In the genomic region with DNA sequence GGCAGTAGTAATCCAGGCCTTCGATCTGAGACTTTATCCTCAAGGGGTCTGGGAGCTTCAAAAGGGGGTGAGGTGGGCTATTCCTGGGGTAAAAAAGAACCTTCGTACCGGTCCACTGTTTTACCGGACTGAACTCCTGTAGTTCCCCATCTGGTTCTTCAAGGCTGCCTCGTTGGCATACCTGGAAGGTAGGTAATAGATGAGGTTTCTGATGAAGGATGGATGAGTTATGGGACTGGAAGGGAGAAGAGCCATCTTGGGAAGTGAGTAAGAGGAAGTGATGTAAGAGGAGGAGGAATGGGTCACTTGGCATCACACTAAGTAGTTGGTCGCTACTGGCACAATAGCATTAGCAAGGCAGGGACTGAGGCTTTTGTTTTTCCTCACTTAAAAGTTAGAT, we compare ENCODE assay signal across 8 mouse cellular contexts. TPM values are rescaled to one million over a fixed set of nuclear protein-coding genes. Genes with fewer than 3 reads are reported as not detected.
DNase-seq lines count a peak whose midpoint lies in the region; ATAC-seq and TF ChIP-seq lines count a peak whose summit lies in the region.

No protein-coding gene starts in this region.

- H3K9ac ChIP-seq in forebrain, embryonic 14.5 days (ENCODE audit: low read length) = peak overlapping the region; percentile 90
- peak overlapping the region; percentile 84 for H3K9ac ChIP-seq in intestine, postnatal 0 days (ENCODE audit: low read depth, low read length)

- peak overlapping the region; percentile 93 for H3K4me2 ChIP-seq in forebrain, embryonic 14.5 days (ENCODE audit: low read length)
- H3K4me2 ChIP-seq in intestine, postnatal 0 days (replicated peaks; ENCODE audit: low read depth) = peak overlapping the region; percentile 95

- H3K27me3 ChIP-seq in G1E (ENCODE audit: insufficient read depth, low read length) = peaks cover 9% of the 10 kb centered on the region
- H3K27me3 ChIP-seq in forebrain, embryonic 14.5 days (replicated peaks; ENCODE audit: control insufficient read depth, insufficient read depth, low read length) = no peaks in the 10 kb centered on the region
- no peaks in the 10 kb centered on the region for H3K27me3 ChIP-seq in intestine, postnatal 0 days (replicated peaks; ENCODE audit: control insufficient read depth, insufficient read depth, low read length)

- peak; percentile 25 for DNase-seq in adrenal gland, postnatal 14 days
- no peak for DNase-seq in adrenal gland, postnatal 25 days
- DNase-seq in G1E (ENCODE audit: low spot score) = peak; percentile 60
- peak; percentile 20 for DNase-seq in forebrain, embryonic 14.5 days (ENCODE audit: low spot score)
- DNase-seq in ovary, postnatal 36 days (ENCODE audit: low spot score) = no peak
- no peak for DNase-seq in right cerebral cortex, postnatal 4 days

- TF ChIP-seq CTCF in G1E (IDR thresholded peaks at IDR 0.05; ENCODE audit: low read depth, low read length) = no peak
- TF ChIP-seq CTCF in intestine, postnatal 0 days (IDR thresholded peaks at IDR 0.05; ENCODE audit: low read depth) = no peak

- 0 out of 2 replicates have a peak, but pooled peaks have one; percentile 46 for ATAC-seq in G1E (ENCODE audit: extremely low read depth, insufficient number of reproducible peaks, low FRiP score, poor library complexity, severe bottlenecking)
- no peak for ATAC-seq in forebrain, embryonic 14.5 days
- no peak for ATAC-seq in intestine, postnatal 0 days
- ATAC-seq in megakaryocyte progenitor cell, adult 5-6 weeks (replicated peaks; ENCODE audit: poor library complexity) = peak; percentile 52

- H3K36me3 ChIP-seq in G1E (replicated peaks) = peaks cover 47% of the 10 kb centered on the region
- peaks cover 17% of the 10 kb centered on the region; the same call in 1 of the 2 replicates for H3K36me3 ChIP-seq in forebrain, embryonic 14.5 days (ENCODE audit: control insufficient read depth, insufficient read depth, low read length)
- peaks cover 10% of the 10 kb centered on the region; the same call in 1 of the 2 replicates for H3K36me3 ChIP-seq in intestine, postnatal 0 days (ENCODE audit: control insufficient read depth, insufficient read depth)

- H3K4me3 ChIP-seq in G1E (ENCODE audit: low read depth, low read length) = peak overlapping the region; percentile 99
- H3K4me3 ChIP-seq in forebrain, embryonic 14.5 days (ENCODE audit: low read depth, low read length) = peak overlapping the region; percentile 93
- H3K4me3 ChIP-seq in intestine, postnatal 0 days (ENCODE audit: low read depth, low read length) = peak overlapping the region; percentile 90

- H3K9me3 ChIP-seq in G1E (replicated peaks) = no peaks in the 10 kb centered on the region
- H3K9me3 ChIP-seq in forebrain, embryonic 14.5 days (replicated peaks; ENCODE audit: control insufficient read depth, low read length) = no peaks in the 10 kb centered on the region
- no peaks in the 10 kb centered on the region for H3K9me3 ChIP-seq in intestine, postnatal 0 days (ENCODE audit: control insufficient read depth)

- WGBS in forebrain, embryonic 14.5 days = 4% methylated on average over 6 of the region's 6 CpGs
- WGBS in intestine, postnatal 0 days = 6% methylated on average over 6 of the region's 6 CpGs

- no peak overlapping the region; the same call in 1 of the 2 replicates for H3K27ac ChIP-seq in forebrain, embryonic 14.5 days (ENCODE audit: low read depth, low read length)
- H3K27ac ChIP-seq in intestine, postnatal 0 days (ENCODE audit: low read depth, low read length) = peak overlapping the region; percentile 83; the same call in 1 of the 2 replicates

- peaks cover 33% of the 10 kb centered on the region for H3K4me1 ChIP-seq in G1E (ENCODE audit: insufficient read depth, low read depth, low read length)
- H3K4me1 ChIP-seq in forebrain, embryonic 14.5 days (ENCODE audit: control insufficient read depth, insufficient read depth, low read length) = peaks cover 12% of the 10 kb centered on the region
- H3K4me1 ChIP-seq in intestine, postnatal 0 days (replicated peaks; ENCODE audit: control insufficient read depth, insufficient read depth, low read length) = peaks cover 6% of the 10 kb centered on the region; the same call in 1 of the 2 replicates

RNA-seq across cellular contexts. Expression of gene Wipi2, which starts 2.7 kb away (rescaled TPM):
- total RNA-seq in adrenal gland, postnatal 14 days (2021) = 98.5 and 109 TPM in 2 replicates
- total RNA-seq in adrenal gland, postnatal 25 days (2021) = 93.2 and 98.2 TPM in 2 replicates
- total RNA-seq in G1E (2014; fragmentation: Nextera tagmentation) (42.7 and 44.0 TPM in 2 replicates), G1E (2017) (42.8 and 43.3 TPM in 2 replicates)
- 9.1 and 10.9 TPM in 2 replicates for polyA plus RNA-seq in G1E (2012)
- 41.5 and 49.4 TPM in 2 replicates for polyA plus RNA-seq in forebrain, embryonic 14.5 days (2014; fragmentation: Nextera tagmentation; extraction: Ambion mirVana)
- polyA plus RNA-seq in intestine, postnatal 0 days (2015; fragmentation: Nextera tagmentation; extraction: Ambion mirVana) = 25.5 and 29.4 TPM in 2 replicates
- total RNA-seq in megakaryocyte progenitor cell, adult 5-6 weeks (2015) = 17.6 and 18.0 TPM in 2 replicates
- total RNA-seq in megakaryocyte progenitor cell, adult 5-6 weeks (2017) = 29.3 and 35.3 TPM in 2 replicates

RNA-seq across cellular contexts. Expression of gene Mmd2, which starts 21.6 kb away (rescaled TPM):
- total RNA-seq in adrenal gland, postnatal 14 days (2021) = 39.2 and 59.5 TPM in 2 replicates
- total RNA-seq in adrenal gland, postnatal 25 days (2021) = 28.5 and 32.3 TPM in 2 replicates
- total RNA-seq in G1E (2014; fragmentation: Nextera tagmentation) (not detected in 2 replicates), G1E (2017) (0.12 and 0.16 TPM in 2 replicates)
- polyA plus RNA-seq in G1E (2012) = 0.02 TPM in 1 of 2 replicates, not detected in the other
- polyA plus RNA-seq in forebrain, embryonic 14.5 days (2014; fragmentation: Nextera tagmentation; extraction: Ambion mirVana) = 71.9 and 75.1 TPM in 2 replicates
- 0.52 and 0.63 TPM in 2 replicates for polyA plus RNA-seq in intestine, postnatal 0 days (2015; fragmentation: Nextera tagmentation; extraction: Ambion mirVana)
- not detected in 2 replicates for total RNA-seq in megakaryocyte progenitor cell, adult 5-6 weeks (2015)
- total RNA-seq in megakaryocyte progenitor cell, adult 5-6 weeks (2017) = not detected in 2 replicates

Comparison
In these comparisons a context has a peak if more than half of its experiments do, and no peak if none do; other contexts are left out.
1. DNase-seq: peak in adrenal gland, postnatal 14 days (single experiment), G1E (single experiment) and forebrain, embryonic 14.5 days (single experiment); none in adrenal gland, postnatal 25 days (single experiment), ovary, postnatal 36 days (single experiment) and right cerebral cortex, postnatal 4 days (single experiment).
2. ATAC-seq: peak in G1E (single experiment) and megakaryocyte progenitor cell, adult 5-6 weeks (single experiment); none in forebrain, embryonic 14.5 days (single experiment) and intestine, postnatal 0 days (single experiment).
3. RNA of gene Mmd2, which starts 21.6 kb away (total RNA-seq): 39.2 to 59.5 TPM in adrenal gland, postnatal 14 days and 28.5 to 32.3 TPM in adrenal gland, postnatal 25 days; 0.12 to 0.16 TPM in G1E and not detected in megakaryocyte progenitor cell, adult 5-6 weeks; every median in the first group is over 10 times any median in the second.
4. Peak in every context shown above with its lines, with median percentiles within 50 percentile points of each other: H3K4me3 ChIP-seq.